Mouse (Mus musculus) CH12.LX (cell line): ENCODE results near the gene Cdyl2.

Experiments used
- CHD2 ChIP-seq: IDR thresholded peaks from 2 replicates; pipeline ENCODE4 v1.6.1; 2011; ENCODE audit warnings: low read length, improper control_type of control experiment
- CTCF ChIP-seq, 2 experiments: IDR thresholded peaks in 1 of 2; conservative IDR thresholded peaks in 1 of 2; 2 replicates each; pipeline ENCODE4 v1.5.1; 2011 to 2012; ENCODE audit warnings: low read depth in 2 of 2, low read length in 2 of 2, improper control_type of control experiment in 1 of 2, inconsistent platforms in 1 of 2, mild to moderate bottlenecking in 1 of 2, moderate library complexity in 1 of 2
- JUN ChIP-seq: IDR thresholded peaks from 2 replicates; pipeline ENCODE4 v1.6.1; 2011; ENCODE audit warnings: low read depth, mild to moderate bottlenecking, low read length, improper control_type of control experiment, moderate library complexity; ENCODE audit not compliant: insufficient read depth
- JUND ChIP-seq: conservative IDR thresholded peaks from 2 replicates; pipeline ENCODE4 v1.6.1; 2011; ENCODE audit warnings: low read depth, low read length, improper control_type of control experiment
- MYC ChIP-seq: IDR thresholded peaks from 2 replicates; pipeline ENCODE4 v1.6.1; 2011; ENCODE audit warnings: low read depth, mild to moderate bottlenecking, improper control_type of control experiment, low read length
- NELFE ChIP-seq: IDR thresholded peaks from 2 replicates; pipeline ENCODE4 v1.6.1; 2011; ENCODE audit warnings: low read depth, low read length, improper control_type of control experiment
- POLR2A ChIP-seq: IDR thresholded peaks from 2 replicates; pipeline ENCODE4 v1.6.1; 2011; ENCODE audit warnings: low read depth, mild to moderate bottlenecking, improper control_type of control experiment, low read length
- RCOR1 ChIP-seq: conservative IDR thresholded peaks from 2 replicates; pipeline ENCODE4 v1.6.1; 2012; ENCODE audit warnings: low read depth, mild to moderate bottlenecking, inconsistent platforms, low read length, improper control_type of control experiment
- TCF12 ChIP-seq: IDR thresholded peaks from 2 replicates; pipeline ENCODE4 v1.6.1; 2014; ENCODE audit warnings: low read depth, mild to moderate bottlenecking, inconsistent platforms, low read length, improper control_type of control experiment
- ZNF384 ChIP-seq: IDR thresholded peaks from 2 replicates; pipeline ENCODE4 v1.6.1; 2012; ENCODE audit warnings: low read depth, low read length, improper control_type of control experiment, inconsistent platforms

GRCm38 (mm10) chr8:116590546-116590945, 142.2 kb downstream of the Cdyl2 start:
- no peak for TF ChIP-seq TCF12
- TF ChIP-seq ZNF384: no peak
- no peak for TF ChIP-seq JUND
- no peak for TF ChIP-seq RCOR1
- no peak for TF ChIP-seq CTCF (conservative IDR thresholded peaks at IDR 0.05 in 1 of 2, IDR thresholded peaks at IDR 0.05 in 1 of 2; ENCODE audit: low read depth in 2 of 2, low read length in 2 of 2)
- no peak for TF ChIP-seq JUN
- no peak for TF ChIP-seq POLR2A
- no peak for TF ChIP-seq CHD2
- no peak for TF ChIP-seq NELFE
- TF ChIP-seq MYC: no peak
